Mouse (Mus musculus): ENCODE results near the gene Olfr312.
A peak's percentile ranks its signal among the peaks of the same experiment; 100 is the strongest.

Gene Olfr312

DNA sequence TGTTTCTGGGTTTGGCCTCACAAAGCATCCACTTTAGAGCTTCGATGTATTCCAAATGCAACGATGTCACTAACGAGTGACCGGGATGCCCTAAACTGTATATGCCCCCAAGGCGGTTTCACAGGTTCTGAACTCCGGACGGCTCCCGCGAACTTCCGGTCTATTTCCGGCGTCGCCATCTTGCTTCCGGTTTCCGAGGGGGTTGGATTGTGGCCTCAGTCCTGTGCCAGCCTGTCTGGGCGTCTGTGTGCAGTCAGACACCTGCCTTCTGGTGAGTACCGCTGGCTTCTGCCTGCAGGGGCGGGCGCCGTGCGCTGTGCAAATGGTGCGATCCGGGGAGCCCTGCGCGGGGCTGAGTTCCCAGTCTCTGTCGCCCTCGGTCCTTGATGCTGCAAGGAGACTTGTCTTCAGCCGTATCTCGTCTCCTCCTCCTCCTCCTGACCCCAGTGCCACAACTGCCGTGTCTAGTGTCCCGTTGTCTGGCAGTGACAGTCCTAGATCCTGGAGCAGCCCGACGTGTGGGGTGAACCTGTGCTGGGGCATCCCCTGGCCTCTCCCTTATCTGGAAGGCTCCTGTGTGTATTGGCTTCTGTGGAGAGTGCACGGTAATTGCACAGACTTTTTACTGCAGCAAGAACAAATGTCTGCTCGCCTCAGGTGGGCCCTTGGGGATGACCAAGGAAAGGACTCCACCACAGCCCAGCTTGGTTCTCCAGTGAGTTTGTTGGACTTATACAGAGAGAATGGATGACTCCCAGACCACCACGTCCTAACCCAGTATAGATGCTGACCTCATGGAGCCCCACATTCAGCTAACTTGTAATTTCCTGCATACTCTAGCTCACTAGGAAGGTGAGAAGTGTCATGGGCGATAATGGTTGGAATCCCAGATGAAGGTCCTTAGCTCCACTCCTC, 38.3 kb downstream of the Olfr312 start, which contains the start of gene 2810021J22Rik:
2810021J22Rik (plus strand) TSS at position 178 of the 915 bp plus-strand sequence.
- peak; percentile 86 for DNase-seq

DNA sequence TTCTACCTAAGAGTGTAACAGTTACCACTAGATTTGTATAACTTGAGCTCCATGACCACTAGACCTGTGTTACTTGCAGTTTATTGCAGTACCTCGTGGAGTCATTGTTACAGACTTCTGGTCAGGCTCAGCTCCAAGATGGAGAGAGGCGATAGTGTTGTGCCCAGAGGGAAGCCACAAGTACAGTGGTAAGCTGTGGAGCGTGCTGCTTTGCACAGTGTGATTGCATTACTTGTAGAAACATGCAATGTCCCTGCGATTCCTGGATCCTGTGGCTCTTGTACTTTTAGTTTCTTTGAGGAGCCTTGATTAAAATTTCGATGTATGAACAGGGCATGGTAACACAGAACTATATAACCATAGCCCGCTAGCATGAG, 38.9 kb downstream of the Olfr312 start:
- DNase-seq: no peak

- DNase-seq: no peak
Observed at GRCm38 (mm10) chr11:58870961-58871360, 41.9 kb downstream of the Olfr312 start.

- no peak for DNase-seq
Observed at GRCm38 (mm10) chr11:58883756-58884155, 54.7 kb downstream of the Olfr312 start.

Measured in lung, postnatal 4 days (tissue).